Mouse (Mus musculus) bone marrow macrophage, adult 2 months (primary cell): Measurements from ENCODE around the gene Pkd1l1.

Source experiments
- CTCF ChIP-seq: IDR thresholded peaks from 2 replicates; pipeline ENCODE4 v1.5.1; 2012; ENCODE audit warnings: low read depth, mild to moderate bottlenecking, low read length, moderate library complexity
- POLR2A ChIP-seq: IDR thresholded peaks from 2 replicates; pipeline ENCODE4 v1.6.1; 2012; ENCODE audit warnings: mild to moderate bottlenecking, low read depth, low read length, borderline replicate concordance

DNA sequence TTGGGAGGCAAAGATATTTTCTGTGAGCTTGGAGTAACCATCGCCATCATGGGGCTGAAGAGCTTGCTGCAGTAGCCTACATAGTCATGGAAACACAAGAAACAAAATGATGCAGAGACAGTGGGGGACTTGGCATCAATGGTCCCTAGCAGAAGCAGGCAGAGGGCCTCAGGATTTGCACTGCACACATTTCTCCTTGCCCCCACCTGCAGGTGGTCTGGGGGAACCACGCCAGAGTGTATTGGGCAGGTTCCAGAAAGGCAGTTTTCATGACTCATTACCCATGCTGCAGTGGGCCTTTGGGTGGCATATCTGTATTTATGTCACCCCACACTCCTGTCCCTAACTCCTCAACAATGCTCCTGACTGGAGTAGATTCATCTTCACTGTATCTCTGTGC is 30.6 kb downstream of the Pkd1l1 start:
- TF ChIP-seq POLR2A (no peak), CTCF (no peak)
